Mouse (Mus musculus) cerebellum, postnatal 36 days (tissue): ENCODE results near the gene Kl.

Experiments
- DNase-seq, 2 experiments: peaks; one replicate each; pipeline ENCODE4 v3.0.0; 2021 to 2022; ENCODE audit warnings: mixed read lengths in 2 of 2

The Kl gene

GRCm38 (mm10) chr5:150967925-150968324 is 15.5 kb downstream of the Kl start:
- no peak for DNase-seq

- DNase-seq, result no peak
Observed at GRCm38 (mm10) chr5:150970551-150970950, 18.1 kb downstream of the Kl start.

- no peak for DNase-seq
Observed at GRCm38 (mm10) chr5:150971126-150971525, 18.7 kb downstream of the Kl start.

- DNase-seq, result no peak
Observed at GRCm38 (mm10) chr5:150974226-150974625, 21.8 kb downstream of the Kl start.

GRCm38 (mm10) chr5:150977383-150977958 is 25.1 kb downstream of the Kl start:
- no peak for DNase-seq

- no peak for DNase-seq
Observed at GRCm38 (mm10) chr5:150979341-150980136, 27.1 kb downstream of the Kl start.

- no peak for DNase-seq
Observed at GRCm38 (mm10) chr5:150982082-150982481, 29.7 kb downstream of the Kl start.

GRCm38 (mm10) chr5:150994096-150994495 is 41.7 kb downstream of the Kl start:
- DNase-seq, result no peak

GRCm38 (mm10) chr5:150996586-150996985 is 44.2 kb downstream of the Kl start:
- no peak for DNase-seq

- no peak for DNase-seq
Observed at GRCm38 (mm10) chr5:151001111-151001510, 48.7 kb downstream of the Kl start.

GRCm38 (mm10) chr5:151002051-151002450 is 49.6 kb downstream of the Kl start:
- no peak for DNase-seq

- no peak for DNase-seq
Observed at GRCm38 (mm10) chr5:151004216-151004755, 51.9 kb downstream of the Kl start.

GRCm38 (mm10) chr5:151018450-151018849 is 66.0 kb downstream of the Kl start:
- no peak for DNase-seq

GRCm38 (mm10) chr5:151018959-151019358 is 66.6 kb downstream of the Kl start:
- DNase-seq, result no peak

GRCm38 (mm10) chr5:151020031-151020820 is 67.8 kb downstream of the Kl start:
- DNase-seq, result no peak

GRCm38 (mm10) chr5:151020831-151021230 is 68.4 kb downstream of the Kl start:
- no peak for DNase-seq

- DNase-seq, result no peak
Observed at GRCm38 (mm10) chr5:151022026-151022425, 69.6 kb downstream of the Kl start.

GRCm38 (mm10) chr5:151022939-151023338 is 70.5 kb downstream of the Kl start:
- DNase-seq, result no peak

GRCm38 (mm10) chr5:151023461-151023860 is 71.1 kb downstream of the Kl start:
- DNase-seq, result peak; percentile 75

GRCm38 (mm10) chr5:151024483-151024882 is 72.1 kb downstream of the Kl start:
- no peak for DNase-seq

GRCm38 (mm10) chr5:151026069-151026468 is 73.7 kb downstream of the Kl start:
- DNase-seq, result no peak

- peak; percentile 31 to 42 for DNase-seq
Observed at GRCm38 (mm10) chr5:151027171-151027570, 74.8 kb downstream of the Kl start.

GRCm38 (mm10) chr5:151028906-151029305 is 76.5 kb downstream of the Kl start:
- no peak for DNase-seq
